Mouse (Mus musculus) MEL (cell line): ENCODE data around the gene Arhgap29. TPM values are rescaled to one million over a fixed set of nuclear protein-coding genes. Genes with fewer than 3 reads are reported as not detected.

Experiments used
- DNase-seq: peaks from one replicate; pipeline ENCODE4 v3.0.0; 2011; ENCODE audit warnings: low read depth, low spot score
- H3K27ac ChIP-seq: 2 replicates; pipeline ENCODE4 v1.5.1; 2012; ENCODE audit warnings: low read depth, mild to moderate bottlenecking, control low read depth, low read length, moderate library complexity; ENCODE audit not compliant: control insufficient read depth
- H3K27me3 ChIP-seq, 2 experiments: fragments of 150-350 bp in 1 of 2; sonication (generic) in 1 of 2; 2 replicates each; pipeline ENCODE4 v1.6.1; 2012; ENCODE audit warnings: low read length in 2 of 2, mild to moderate bottlenecking in 2 of 2, improper control_type of control experiment in 1 of 2, moderate library complexity in 1 of 2; ENCODE audit not compliant: insufficient read depth in 2 of 2, control insufficient read depth in 1 of 2
- H3K36me3 ChIP-seq, 2 experiments: 2 replicates each; pipeline ENCODE4 v1.6.1; 2012 to 2014; ENCODE audit warnings: low read length in 2 of 2, improper control_type of control experiment in 1 of 2, inconsistent platforms in 1 of 2, mild to moderate bottlenecking in 1 of 2; ENCODE audit not compliant: insufficient read depth in 2 of 2, control insufficient read depth in 1 of 2
- H3K4me1 ChIP-seq, 2 experiments: fragments of 150-350 bp in 1 of 2; sonication (generic) in 1 of 2; 2 replicates each; pipeline ENCODE4 v1.6.1; 2012; ENCODE audit warnings: low read length in 2 of 2, improper control_type of control experiment in 1 of 2, mild to moderate bottlenecking in 1 of 2; ENCODE audit not compliant: insufficient read depth in 2 of 2, control insufficient read depth in 1 of 2
- H3K4me3 ChIP-seq, 2 experiments: fragments of 150-350 bp in 1 of 2; sonication (generic) in 1 of 2; 2 replicates each; pipeline ENCODE4 v1.5.1; 2012; ENCODE audit warnings: low read depth in 2 of 2, low read length in 2 of 2, mild to moderate bottlenecking in 2 of 2, moderate library complexity in 2 of 2, control low read depth in 1 of 2, improper control_type of control experiment in 1 of 2; ENCODE audit not compliant: control insufficient read depth in 1 of 2, insufficient read depth in 1 of 2
- H3K79me2 ChIP-seq: 2 replicates; pipeline ENCODE4 v1.6.1; 2012; ENCODE audit warnings: mild to moderate bottlenecking, low read length, moderate library complexity; ENCODE audit not compliant: control insufficient read depth, poor library complexity, insufficient read depth
- H3K9ac ChIP-seq: 2 replicates; pipeline ENCODE4 v1.6.1; 2012; ENCODE audit warnings: low read depth, mild to moderate bottlenecking, control low read depth, low read length, moderate library complexity; ENCODE audit not compliant: control insufficient read depth, poor library complexity, severe bottlenecking
- H3K9me3 ChIP-seq: fragments of 150-350 bp; sonication (generic); replicated peaks from 2 replicates; pipeline ENCODE4 v1.6.1; 2012; ENCODE audit warnings: mild to moderate bottlenecking, low read length, improper control_type of control experiment, moderate library complexity; ENCODE audit not compliant: insufficient read depth
- E2F4 ChIP-seq: IDR thresholded peaks from 2 replicates; pipeline ENCODE4 v1.6.1; 2011; ENCODE audit warnings: low read depth, low read length, improper control_type of control experiment, borderline replicate concordance
- ELF1 ChIP-seq: IDR thresholded peaks from 2 replicates; pipeline ENCODE4 v1.6.1; 2014; ENCODE audit warnings: low read depth, mild to moderate bottlenecking, inconsistent platforms, low read length, improper control_type of control experiment, moderate library complexity
- GABPA ChIP-seq: IDR thresholded peaks from 2 replicates; pipeline ENCODE4 v1.6.1; 2012; ENCODE audit warnings: low read depth, mild to moderate bottlenecking, inconsistent platforms, low read length, improper control_type of control experiment, moderate library complexity
- NELFE ChIP-seq: IDR thresholded peaks from 2 replicates; pipeline ENCODE4 v1.6.1; 2011; ENCODE audit warnings: low read depth, low read length, improper control_type of control experiment
- NRF1 ChIP-seq: IDR thresholded peaks from 2 replicates; pipeline ENCODE4 v1.6.1; 2014; ENCODE audit warnings: low read depth, mild to moderate bottlenecking, inconsistent platforms, low read length, improper control_type of control experiment, moderate library complexity; ENCODE audit not compliant: poor library complexity, insufficient read depth, severe bottlenecking
- POLR2A ChIP-seq, 2 experiments: IDR thresholded peaks; 2 replicates each; pipeline ENCODE4 v1.6.1; 2011 to 2012; ENCODE audit warnings: low read length in 2 of 2, mild to moderate bottlenecking in 2 of 2, control low read depth in 1 of 2, improper control_type of control experiment in 1 of 2, low read depth in 1 of 2, moderate library complexity in 1 of 2; ENCODE audit not compliant: control insufficient read depth in 1 of 2, insufficient read depth in 1 of 2, poor library complexity in 1 of 2
- POLR2AphosphoS2 ChIP-seq: IDR thresholded peaks from 2 replicates; pipeline ENCODE4 v1.6.1; 2011; ENCODE audit warnings: low read length, improper control_type of control experiment
- POLR2AphosphoS5 ChIP-seq: IDR thresholded peaks from 2 replicates; pipeline ENCODE4 v1.6.1; 2012; ENCODE audit warnings: low read depth, borderline replicate concordance, mild to moderate bottlenecking, inconsistent platforms, low read length, moderate library complexity, mixed read lengths
- TAL1 ChIP-seq: IDR thresholded peaks from 2 replicates; pipeline ENCODE4 v1.6.1; 2012; ENCODE audit warnings: mild to moderate bottlenecking, inconsistent platforms, low read length, moderate library complexity, mixed read lengths
- UBTF ChIP-seq: IDR thresholded peaks from 2 replicates; pipeline ENCODE4 v1.6.1; 2012; ENCODE audit warnings: low read depth, mild to moderate bottlenecking, inconsistent platforms, low read length, improper control_type of control experiment, moderate library complexity, borderline replicate concordance; ENCODE audit not compliant: insufficient read depth
- ZC3H11A ChIP-seq: IDR thresholded peaks from 2 replicates; pipeline ENCODE4 v1.6.1; 2012; ENCODE audit warnings: low read depth, mild to moderate bottlenecking, inconsistent platforms, low read length, improper control_type of control experiment
- ZKSCAN1 ChIP-seq: IDR thresholded peaks from 2 replicates; pipeline ENCODE4 v1.6.1; 2012; ENCODE audit warnings: low read depth, mild to moderate bottlenecking, inconsistent platforms, low read length, improper control_type of control experiment, moderate library complexity
- polyA plus RNA-seq, 2 experiments: library from polyadenylated mRNA; stranded (reverse) in 1 of 2; unstranded in 1 of 2; fragments of >175 nt in 1 of 2; fragments of >200 nt in 1 of 2; gene quantifications; 2 replicates each; pipeline versions ENCODE4 v1.2.1 to v1.2.4; 2012; ENCODE audit warnings: low replicate concordance in 2 of 2, low read depth in 1 of 2; ENCODE audit not compliant: insufficient read length in 2 of 2, insufficient read depth in 1 of 2, missing spikeins in 1 of 2
- total RNA-seq: library from RNA; depleted of rRNA; stranded (reverse); fragments of 300-350 nt; gene quantifications from 2 replicates; pipeline ENCODE4 v1.2.3, GENCODE M21; 2012

Gene Arhgap29
- total and polyA plus RNA-seq, 3 experiments: 0.19 to 0.23 TPM; not detected in 1

DNA sequence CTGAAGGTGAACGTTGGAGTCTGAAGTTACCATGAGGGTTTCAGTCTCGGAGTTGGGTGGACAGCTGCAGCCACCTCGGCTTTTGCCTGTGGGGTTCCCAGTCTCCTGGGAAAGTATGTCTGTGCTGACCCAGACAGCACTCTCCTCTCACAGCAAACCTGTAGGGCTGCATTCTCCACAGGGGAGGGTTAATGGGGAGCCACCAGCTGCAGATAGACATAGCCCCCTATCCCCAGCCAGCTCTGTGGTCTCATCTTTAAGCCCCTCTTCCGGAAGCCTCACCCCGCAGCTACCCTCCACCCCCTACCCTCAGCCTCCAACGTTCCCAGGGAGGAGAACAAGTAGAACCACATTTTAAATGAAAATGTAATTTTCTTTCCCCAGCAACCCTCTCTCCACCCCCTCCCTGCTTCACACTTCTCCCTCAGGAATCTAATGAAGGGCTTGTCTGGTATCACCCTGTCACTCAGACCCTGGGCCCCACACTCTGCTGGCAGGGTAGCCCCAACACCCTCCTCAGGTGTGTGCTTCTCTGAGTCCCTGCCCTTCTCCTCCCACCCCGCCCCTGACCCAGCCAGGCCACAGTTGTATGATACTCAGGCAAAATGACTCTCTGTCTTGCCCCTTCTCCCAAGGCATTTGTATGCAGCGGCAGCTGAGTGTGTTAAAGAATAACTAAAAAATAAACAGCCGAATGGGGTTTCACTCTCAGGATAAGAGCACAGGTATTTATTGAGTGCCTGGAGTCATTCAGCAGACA lies 106.3 kb downstream of the Arhgap29 start:
- Histone ChIP-seq H3K4me3 (no peak overlapping the region), H3K4me1 (no peaks in the 10 kb centered on the region), H3K9me3 (no peaks in the 10 kb centered on the region), H3K36me3 (no peaks in the 10 kb centered on the region), H3K27ac (no peak overlapping the region), H3K27me3 (no peaks in the 10 kb centered on the region), H3K9ac (no peak overlapping the region), H3K79me2 (no peaks in the 10 kb centered on the region)
- TF ChIP-seq POLR2AphosphoS5: no peak
- TF ChIP-seq UBTF: no peak
- TF ChIP-seq GABPA: no peak
- TF ChIP-seq NRF1: no peak
- TF ChIP-seq NELFE: no peak
- no peak for TF ChIP-seq POLR2AphosphoS2
- no peak for TF ChIP-seq ZKSCAN1
- no peak for TF ChIP-seq ELF1
- TF ChIP-seq E2F4: no peak
- TF ChIP-seq ZC3H11A: no peak
- no peak for DNase-seq

DNA sequence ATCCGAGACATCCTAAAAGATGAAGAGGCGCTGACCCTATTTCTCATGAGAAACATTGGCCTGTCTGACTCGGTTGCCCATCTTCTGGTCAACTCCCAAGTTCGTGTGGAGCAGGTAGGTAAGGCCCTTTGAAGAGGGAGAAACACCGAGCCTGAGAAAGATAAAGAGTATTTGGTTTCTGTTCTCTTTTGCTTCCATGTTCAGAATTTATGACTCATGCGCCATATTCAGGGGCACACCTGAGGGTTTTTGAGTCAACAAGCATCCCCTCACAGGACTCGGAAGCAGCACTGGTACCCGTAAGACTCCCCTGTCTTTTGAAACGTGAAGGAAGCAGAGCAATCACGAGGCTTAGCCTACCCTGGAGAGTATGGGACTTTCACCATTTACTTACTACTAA lies 110.2 kb downstream of the Arhgap29 start:
- H3K4me3 ChIP-seq: no peak overlapping the region
- no peaks in the 10 kb centered on the region for H3K36me3 ChIP-seq
- no peak for TF ChIP-seq POLR2AphosphoS2
- TF ChIP-seq TAL1: no peak
- no peak for TF ChIP-seq POLR2A (IDR thresholded peaks at IDR 0.05; ENCODE audit: control insufficient read depth in 1 of 2, insufficient read depth in 1 of 2, low read depth in 1 of 2, low read length in 2 of 2, poor library complexity in 1 of 2)
- H3K9me3 ChIP-seq: no peaks in the 10 kb centered on the region
- H3K79me2 ChIP-seq: no peaks in the 10 kb centered on the region
- H3K9ac ChIP-seq: no peak overlapping the region
- DNase-seq: no peak
- H3K27me3 ChIP-seq: no peaks in the 10 kb centered on the region
- H3K27ac ChIP-seq: no peak overlapping the region
- no peaks in the 10 kb centered on the region for H3K4me1 ChIP-seq
